Mouse (Mus musculus) cerebellum, adult 2 months (tissue): ENCODE results near the gene Ddx4. TPM values are rescaled to one million over a fixed set of nuclear protein-coding genes. Genes with fewer than 3 reads are reported as not detected.

ENCODE experiments used
- DNase-seq, 2 experiments: peaks; one replicate each; pipeline ENCODE4 v3.0.0; 2021
- H3K27ac ChIP-seq: fragments of 200-500 bp; 2 replicates; pipeline ENCODE4 v1.5.1; 2012; ENCODE audit warnings: low read length, control low read depth, inconsistent platforms; ENCODE audit not compliant: insufficient read depth
- H3K27me3 ChIP-seq: fragments of 200-500 bp; 2 replicates; pipeline ENCODE4 v1.6.1; 2012; ENCODE audit warnings: inconsistent platforms, mild to moderate bottlenecking, low read length, moderate library complexity; ENCODE audit not compliant: control insufficient read depth, insufficient read depth
- H3K4me1 ChIP-seq: fragments of 200-500 bp; 2 replicates; pipeline ENCODE4 v1.6.1; 2011; ENCODE audit warnings: low read length; ENCODE audit not compliant: control insufficient read depth, insufficient read depth
- H3K4me3 ChIP-seq: fragments of 200-500 bp; replicated peaks from 2 replicates; pipeline ENCODE3; 2011; ENCODE audit warnings: mild to moderate bottlenecking, low read depth, low read length, control low read depth; ENCODE audit not compliant: insufficient read depth
- CTCF ChIP-seq: fragments of 200-500 bp; IDR thresholded peaks from 2 replicates; pipeline ENCODE4 v1.5.1; 2011; ENCODE audit warnings: low read depth, mild to moderate bottlenecking, control low read depth, low read length, moderate library complexity, borderline replicate concordance; ENCODE audit not compliant: insufficient read depth
- POLR2A ChIP-seq: fragments of 200-500 bp; IDR thresholded peaks from 2 replicates; pipeline ENCODE4 v1.6.1; 2011; ENCODE audit warnings: low read length, control low read depth, borderline replicate concordance; ENCODE audit not compliant: insufficient read depth
- WGBS: fragments of 180-500 bp; shearing (Covaris S2); methylation state at CpG from one replicate; pipeline ENCODE4 v1.1.7; 2018; 5-methylcytosine and 5-hydroxymethylcytosine counted together
- polyA plus RNA-seq: library from polyadenylated mRNA; depleted of rRNA; stranded (reverse); fragments of >200 nt; gene quantifications from 2 replicates; pipeline ENCODE4 v1.2.3, GENCODE M21; 2012; rRNA removed

The Ddx4 gene
- polyA plus RNA-seq, 1 experiment, result 1.1 TPM

GRCm38 (mm10) chr13:112569606-112570005, 82.7 kb downstream of the Ddx4 start:
- H3K27ac ChIP-seq, result no peak overlapping the region
- no peak for DNase-seq
- WGBS, result 46% methylated on average over 4 of the region's 4 CpGs
- no peaks in the 10 kb centered on the region for H3K27me3 ChIP-seq
- TF ChIP-seq POLR2A (no peak), CTCF (no peak)
- no peaks in the 10 kb centered on the region for H3K4me1 ChIP-seq
- H3K4me3 ChIP-seq, result no peak overlapping the region

- Histone ChIP-seq H3K4me3 (no peak overlapping the region), H3K27ac (no peak overlapping the region), H3K27me3 (no peaks in the 10 kb centered on the region), H3K4me1 (no peaks in the 10 kb centered on the region)
- 51% methylated on average over 6 of the region's 6 CpGs for WGBS
- DNase-seq, result no peak
- no peak for TF ChIP-seq CTCF
- TF ChIP-seq POLR2A, result no peak
Measured at GRCm38 (mm10) chr13:112560554-112561138, 91.6 kb downstream of the Ddx4 start.

- no peak overlapping the region for H3K4me3 ChIP-seq
- H3K27ac ChIP-seq, result no peak overlapping the region
- 46% methylated on average over 2 of the region's 2 CpGs for WGBS
- no peaks in the 10 kb centered on the region for H3K4me1 ChIP-seq
- no peaks in the 10 kb centered on the region for H3K27me3 ChIP-seq
- no peak for DNase-seq
- TF ChIP-seq CTCF (no peak), POLR2A (no peak)
Measured at GRCm38 (mm10) chr13:112556501-112556900, 95.8 kb downstream of the Ddx4 start.

DNA sequence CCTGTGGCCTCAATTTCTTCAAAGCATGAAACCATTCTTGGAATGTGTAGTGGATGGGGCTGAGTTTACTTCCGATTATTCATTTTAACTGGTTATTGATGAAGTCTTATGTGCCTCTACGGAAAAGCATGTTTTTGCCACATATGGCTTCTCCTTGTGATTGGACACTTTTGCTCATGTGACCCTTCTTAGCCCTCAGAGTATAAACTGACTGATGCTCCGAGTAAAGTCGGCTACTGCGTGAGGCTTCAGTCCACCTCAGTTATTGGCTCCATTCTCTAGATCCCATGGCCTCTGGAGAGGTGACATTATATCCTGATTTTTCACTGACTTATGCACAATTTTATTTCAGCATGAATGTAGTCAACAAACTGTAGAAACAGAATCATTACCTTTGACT, 99.0 kb downstream of the Ddx4 start:
- Histone ChIP-seq H3K27ac (no peak overlapping the region), H3K27me3 (no peaks in the 10 kb centered on the region), H3K4me1 (no peaks in the 10 kb centered on the region), H3K4me3 (no peak overlapping the region)
- no peak for TF ChIP-seq CTCF
- TF ChIP-seq POLR2A, result no peak
- 89% methylated on average over 5 of the region's 5 CpGs for WGBS
- no peak for DNase-seq

GRCm38 (mm10) chr13:112551641-112552548, 100.4 kb downstream of the Ddx4 start:
- H3K27ac ChIP-seq, result no peak overlapping the region
- no peak overlapping the region for H3K4me3 ChIP-seq
- H3K4me1 ChIP-seq, result no peaks in the 10 kb centered on the region
- TF ChIP-seq POLR2A (no peak), CTCF (no peak)
- no peak for DNase-seq
- WGBS, result 88% methylated on average over 7 of the region's 7 CpGs
- no peaks in the 10 kb centered on the region for H3K27me3 ChIP-seq

Other genes starting within 250 kb of the Ddx4 start
- gene Il6st, start 188.4 kb downstream of the Ddx4 start, polyA plus RNA-seq, result 32.4 and 32.8 TPM in 2 replicates
- 0.11 and 0.24 TPM in 2 replicates for gene Il31ra, start 58.1 kb downstream of the Ddx4 start, polyA plus RNA-seq
- gene Slc38a9, start 8.3 kb upstream of the Ddx4 start, polyA plus RNA-seq, result 23.7 and 25.9 TPM in 2 replicates
- 31.4 and 35.2 TPM in 2 replicates for gene Plpp1, start 148.3 kb upstream of the Ddx4 start, polyA plus RNA-seq